ENCODE assay signal across 25 mouse cellular contexts in genomic region chr1:20684403-20684802, GRCm38 (mm10). TPM values are rescaled to one million over a fixed set of nuclear protein-coding genes. Genes with fewer than 3 reads are reported as not detected.
DNase-seq lines count a peak whose midpoint lies in the region; TF ChIP-seq lines count a peak whose summit lies in the region.
"Had no signal": no experiment of that assay in that cellular context is flagged by ENCODE, and none has a peak within 500 bp of the region (broad histone marks: within the 10 kb centered on the region; RNA-seq: fewer than 3 reads in every experiment).

No protein-coding gene starts in this region.

- peak; percentile 76 for DNase-seq in heart, adult 11 months
- no peak for DNase-seq in heart, postnatal 4 days
- DNase-seq in cerebellum, postnatal 36 days: no peak
- DNase-seq: adrenal gland, adult 2 months; adrenal gland, adult 8-10 months; adrenal gland, postnatal 10 days; adrenal gland, postnatal 14 days; adrenal gland, postnatal 25 days; adrenal gland, postnatal 36 days; B cell, adult 2 months; cerebellum, adult 11 months; cerebellum, adult 11-12 months; cerebellum, adult 18-20 months had no signal

- H3K27me3 ChIP-seq in myocyte (ENCODE audit: control insufficient read depth, insufficient read depth, insufficient read length): no peaks in the 10 kb centered on the region
- H3K27me3 ChIP-seq: CH12.LX, Patski had no signal

- no peak overlapping the region for H3K4me2 ChIP-seq in myocyte (ENCODE audit: low read depth)

- H3K36me3 ChIP-seq in myocyte (ENCODE audit: control insufficient read depth, insufficient read depth): peaks cover 33% of the 10 kb centered on the region
- H3K36me3 ChIP-seq: G1E had no signal

- TF ChIP-seq POLR2A in myocyte (IDR thresholded peaks at IDR 0.05; ENCODE audit: insufficient read length, low read depth): peak; percentile 50

- H3ac ChIP-seq in myocyte (ENCODE audit: control insufficient read depth, insufficient read length): no peak overlapping the region

- H3K4me3 ChIP-seq in myocyte: no peak overlapping the region

- H3K79me2 ChIP-seq in myocyte (ENCODE audit: control insufficient read depth, insufficient read depth): no peaks in the 10 kb centered on the region

TF ChIP-seq in myocyte, 11 proteins besides CTCF, POLR2A, EP300 and RAD21:
- no peak for TF ChIP-seq USF1 (IDR thresholded peaks at IDR 0.05; ENCODE audit: low read depth)
- peak; percentile 94 for TF ChIP-seq POLR2AphosphoS2 (IDR thresholded peaks at IDR 0.05; ENCODE audit: insufficient read length, low read depth)

RNA-seq across cellular contexts. Expression of gene Il17a, which starts 46.3 kb away (rescaled TPM):
- not detected for total RNA-seq in heart, postnatal 4 days (2021)
- polyA plus RNA-seq in myocyte (2012; fragmentation: generic; extraction: Trizol): not detected
- total RNA-seq: adrenal gland, adult 18-20 months; adrenal gland, adult 2 months; adrenal gland, adult 8-10 months; adrenal gland, postnatal 10 days; adrenal gland, postnatal 14 days; adrenal gland, postnatal 25 days; adrenal gland, postnatal 36 days; adrenal gland, postnatal 4 days; ES-E14; G1E; MEL had no signal
- polyA plus RNA-seq: activated CD4-positive, CD25-positive, alpha-beta regulatory T cell, adult 4 months; adrenal gland, adult 2 months; brain, embryonic 14.5 days; C2C12; CD4-positive, CD25-positive, alpha-beta regulatory T cell, adult 4 months; G1E; Patski had no signal
